Mouse (Mus musculus) gastrocnemius, adult 2 months (tissue): Measurements from ENCODE around the gene Proser1. TPM values are rescaled to one million over a fixed set of nuclear protein-coding genes. Genes with fewer than 3 reads are reported as not detected.
A peak's percentile ranks its signal among the peaks of the same experiment; 100 is the strongest.

Source experiments
- DNase-seq: peaks from one replicate; pipeline ENCODE4 v3.0.0; 2022
- H3K27ac ChIP-seq: fragments of 200-600 bp; 2 replicates; pipeline ENCODE4 v1.8.1; 2022; ENCODE audit warnings: mild to moderate bottlenecking
- H3K4me3 ChIP-seq: fragments of 200-600 bp; 2 replicates; pipeline ENCODE4 v1.8.1; 2022; ENCODE audit warnings: mild to moderate bottlenecking, moderate library complexity
- CTCF ChIP-seq: fragments of 200-600 bp; IDR thresholded peaks from 2 replicates; pipeline ENCODE4 v1.8.1; 2022; ENCODE audit warnings: antibody characterized with exemption, mild to moderate bottlenecking, moderate library complexity
- intact Hi-C: fragments of 180-260 bp; cut with DNase I; formaldehyde crosslinking; loops from one replicate; pipeline ENCODE4 v1.15.1; 2025
- total RNA-seq, 2 experiments: library from RNA; stranded (reverse); gene quantifications; 2 replicates each; pipeline ENCODE4 v1.2.3; 2021

The Proser1 gene
- total RNA-seq, 2 experiments from 2014 or later = 7.0 to 7.4 TPM

DNA sequence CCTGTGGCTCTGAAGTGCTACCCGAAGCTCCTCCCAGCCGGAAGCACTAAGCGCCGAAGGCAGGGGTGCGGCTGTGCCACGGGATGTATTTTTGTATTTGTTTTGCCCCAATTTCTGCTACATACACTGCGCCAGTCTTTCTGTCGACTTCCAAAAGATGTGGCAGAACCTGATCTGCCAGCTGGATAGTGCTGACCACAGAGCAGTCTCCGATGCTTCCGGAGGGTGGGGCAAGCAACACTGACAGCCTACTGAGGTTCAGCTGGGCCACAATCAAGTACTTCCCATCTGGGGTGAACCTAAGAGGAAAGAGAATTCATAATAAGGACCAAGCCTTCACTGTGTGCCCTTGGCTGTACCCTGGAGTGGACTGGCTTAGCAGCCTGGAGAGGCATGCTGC is 11.1 kb upstream of the Proser1 start:
- intact Hi-C loops = no loop called here
- no peak for DNase-seq
- TF ChIP-seq CTCF = no peak
- no peak overlapping the region for H3K4me3 ChIP-seq
- H3K27ac ChIP-seq = no peak overlapping the region

DNA sequence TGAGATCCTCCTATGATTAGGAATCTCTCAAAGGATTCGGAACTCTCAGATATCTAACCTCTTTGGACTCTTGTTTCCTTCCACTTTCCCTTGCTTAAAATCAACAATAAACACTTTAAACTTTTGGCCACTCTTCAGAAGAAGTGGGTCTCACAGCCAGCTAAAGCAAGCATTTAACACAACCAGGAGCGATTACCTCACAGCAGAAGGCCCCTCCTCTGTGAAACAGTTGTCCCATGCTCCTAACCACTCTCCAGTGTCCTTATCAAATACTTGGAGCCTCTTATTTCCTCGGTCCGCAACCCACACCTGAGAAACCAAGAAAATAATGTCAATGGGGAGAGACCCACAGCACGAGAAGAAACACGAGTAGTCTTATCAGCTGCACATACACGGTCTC is 10.1 kb upstream of the Proser1 start:
- intact Hi-C loops = no loop called here
- TF ChIP-seq CTCF = no peak
- no peak overlapping the region for H3K27ac ChIP-seq
- no peak overlapping the region for H3K4me3 ChIP-seq
- no peak for DNase-seq

DNA sequence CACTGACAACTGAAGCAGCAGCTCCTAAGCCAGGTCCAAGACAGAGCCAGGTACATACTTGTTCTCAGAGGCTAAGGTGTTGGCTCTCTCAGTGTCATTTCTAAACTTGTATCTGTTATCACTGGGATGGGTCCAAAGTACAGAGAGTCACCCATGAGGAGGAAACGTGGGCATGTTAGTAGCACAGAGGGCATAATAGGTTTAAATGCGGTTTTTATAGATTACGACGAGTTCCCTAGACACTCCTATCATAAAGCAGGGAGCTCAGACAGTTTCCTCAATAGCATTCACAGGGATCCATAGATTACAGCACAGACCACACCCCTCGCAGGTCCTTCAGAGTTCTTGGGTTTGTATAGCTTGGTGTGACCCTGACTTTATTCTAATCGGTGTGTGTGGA is 9.5 kb upstream of the Proser1 start:
- Histone ChIP-seq H3K27ac (no peak overlapping the region), H3K4me3 (no peak overlapping the region)
- TF ChIP-seq CTCF = no peak
- DNase-seq = no peak
- intact Hi-C loops = no loop called here

DNA sequence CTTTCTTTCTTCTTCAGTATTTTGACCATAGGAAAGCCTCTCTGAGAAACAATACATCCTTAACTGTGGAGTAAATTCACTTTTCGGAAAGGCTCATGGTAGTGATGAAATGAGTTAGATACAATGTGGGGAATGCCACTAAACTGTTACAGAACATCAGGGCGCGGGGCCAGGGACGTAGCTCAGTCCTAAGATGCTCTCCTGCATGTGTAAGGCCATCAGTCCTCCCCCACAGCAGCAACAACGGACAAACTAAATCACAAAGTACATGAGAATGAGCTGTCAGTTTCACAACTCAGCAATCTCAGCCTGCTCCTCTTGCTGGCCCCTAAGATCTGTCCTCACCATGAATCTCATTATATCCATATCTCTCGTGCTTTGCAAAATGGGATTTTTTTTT is 8.9 kb upstream of the Proser1 start:
- TF ChIP-seq CTCF = no peak
- intact Hi-C loops = no loop called here

DNA sequence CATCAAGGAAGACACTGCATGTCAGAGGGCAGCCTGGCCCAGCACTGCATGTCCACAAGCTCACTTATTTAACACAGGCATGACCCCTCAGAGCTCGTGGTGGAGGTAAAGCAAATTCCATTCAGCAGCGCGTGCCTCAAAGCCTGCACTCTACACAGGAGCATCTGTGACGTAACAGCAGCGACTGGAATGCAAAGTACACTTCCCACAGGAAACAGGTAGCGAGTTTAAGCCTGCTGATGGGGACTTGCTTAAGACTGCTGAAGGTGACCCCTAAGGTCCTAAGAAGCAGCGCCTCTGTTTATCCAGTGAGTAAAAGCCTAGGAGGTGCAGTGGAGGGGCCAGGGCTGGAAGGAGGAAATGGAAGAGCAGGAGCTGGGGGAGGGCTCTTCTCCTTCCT is 8.5 kb upstream of the Proser1 start:
- DNase-seq = no peak
- TF ChIP-seq CTCF = no peak
- Histone ChIP-seq H3K27ac (no peak overlapping the region), H3K4me3 (no peak overlapping the region)
- intact Hi-C loops = no loop called here

More for the DNA sequence above, 8.9 kb upstream of the Proser1 start:
- H3K27ac ChIP-seq = no peak overlapping the region
- H3K4me3 ChIP-seq = no peak overlapping the region
- no peak for DNase-seq

DNA sequence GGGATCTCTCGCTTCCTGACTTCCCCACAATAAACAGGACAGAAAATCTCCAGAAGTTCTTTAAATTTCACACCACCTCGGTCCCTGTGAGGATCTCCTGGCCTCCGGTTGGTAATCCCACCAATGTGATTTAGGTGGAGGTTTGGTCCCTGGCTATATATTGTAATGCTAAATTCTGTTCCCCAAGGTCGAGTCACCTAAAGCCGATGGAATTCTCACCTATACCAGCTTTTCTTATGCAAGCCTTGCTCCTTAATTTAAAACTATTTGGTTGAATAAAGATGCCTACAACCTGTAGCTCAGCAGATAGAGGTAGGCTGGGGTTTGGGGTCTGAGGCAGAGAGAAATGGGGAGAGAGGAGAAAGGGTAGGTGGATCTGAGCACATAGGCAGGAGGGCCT is 5.7 kb upstream of the Proser1 start:
- no peak overlapping the region for H3K4me3 ChIP-seq
- H3K27ac ChIP-seq = no peak overlapping the region
- no peak for TF ChIP-seq CTCF
- intact Hi-C loops = no loop called here
- no peak for DNase-seq

DNA sequence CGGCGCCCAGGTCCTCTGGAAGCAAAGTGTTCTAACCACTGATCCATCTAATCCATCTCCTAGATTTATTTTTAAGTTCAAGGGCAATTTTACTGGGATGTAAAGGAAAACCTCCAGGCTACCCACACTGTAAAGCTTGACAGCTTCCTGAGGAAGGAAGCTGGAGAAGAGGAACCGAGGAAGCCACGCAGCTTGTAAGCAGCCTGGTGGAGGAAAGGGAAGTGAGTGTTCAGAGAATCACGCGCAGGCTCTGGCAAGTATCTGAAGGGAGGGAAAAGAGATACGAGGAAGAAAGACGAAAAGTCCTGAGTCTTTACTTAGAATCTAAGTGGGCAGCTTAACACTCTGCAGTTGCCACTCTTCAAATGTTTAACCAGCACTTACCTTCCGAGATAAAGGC is 3.4 kb upstream of the Proser1 start:
- intact Hi-C loops = loop anchor here (5.0 kb wide), 1 partner anchor 443 kb away; the partner anchor contains the start of gene Cog6
- no peak for TF ChIP-seq CTCF
- H3K27ac ChIP-seq = no peak overlapping the region
- no peak overlapping the region for H3K4me3 ChIP-seq
- DNase-seq = no peak

DNA sequence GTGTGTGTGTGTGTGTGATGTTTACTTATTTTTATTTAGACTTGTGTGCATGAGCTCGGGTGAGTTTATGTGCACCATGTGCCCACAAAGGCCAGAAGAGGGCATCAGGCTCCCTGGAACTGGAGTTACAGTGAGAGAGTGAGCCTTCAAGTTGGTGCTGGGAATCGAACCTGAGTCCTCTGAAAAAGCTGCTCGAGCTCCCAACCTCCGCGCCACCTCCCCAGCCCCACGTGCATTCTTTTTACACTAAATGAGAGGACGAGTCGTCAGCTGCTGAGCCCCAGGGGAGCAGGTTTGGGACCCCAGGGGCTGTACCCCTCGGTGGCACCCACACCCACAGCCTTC is 793 bp upstream of the Proser1 start:
- TF ChIP-seq CTCF = no peak
- intact Hi-C loops = loop anchor here (1.0 to 5.0 kb wide), 2 partner anchors 400 to 445 kb away; partner anchors contain the start of gene Cog6
- Histone ChIP-seq H3K4me3 (peak overlapping the region; percentile 100), H3K27ac (peak overlapping the region; percentile 98)
- DNase-seq = no peak

DNA sequence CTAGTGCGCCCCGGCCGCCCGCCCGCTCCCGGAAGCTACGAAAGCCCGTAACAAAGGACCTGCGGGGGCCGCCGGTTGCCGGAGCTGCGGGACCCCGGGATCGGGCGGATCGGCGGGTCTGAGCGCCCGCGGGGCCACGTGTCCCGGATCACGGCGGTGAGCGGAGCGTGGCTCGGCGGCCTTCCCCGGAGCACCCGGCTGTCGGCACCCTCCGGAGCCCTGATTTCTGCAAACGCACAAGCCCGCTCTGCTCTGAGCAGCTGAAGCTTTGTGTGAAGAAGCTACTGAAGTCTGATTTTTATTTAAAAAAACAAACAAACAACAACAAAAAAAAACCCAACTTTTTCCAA is 274 bp downstream of the Proser1 start:
- no peak for DNase-seq
- H3K4me3 ChIP-seq = peak overlapping the region; percentile 100
- intact Hi-C loops = loop anchor here (1.0 to 5.0 kb wide), 2 partner anchors 399 to 446 kb away; partner anchors contain the start of gene Cog6
- no peak for TF ChIP-seq CTCF
- H3K27ac ChIP-seq = peak overlapping the region; percentile 98

DNA sequence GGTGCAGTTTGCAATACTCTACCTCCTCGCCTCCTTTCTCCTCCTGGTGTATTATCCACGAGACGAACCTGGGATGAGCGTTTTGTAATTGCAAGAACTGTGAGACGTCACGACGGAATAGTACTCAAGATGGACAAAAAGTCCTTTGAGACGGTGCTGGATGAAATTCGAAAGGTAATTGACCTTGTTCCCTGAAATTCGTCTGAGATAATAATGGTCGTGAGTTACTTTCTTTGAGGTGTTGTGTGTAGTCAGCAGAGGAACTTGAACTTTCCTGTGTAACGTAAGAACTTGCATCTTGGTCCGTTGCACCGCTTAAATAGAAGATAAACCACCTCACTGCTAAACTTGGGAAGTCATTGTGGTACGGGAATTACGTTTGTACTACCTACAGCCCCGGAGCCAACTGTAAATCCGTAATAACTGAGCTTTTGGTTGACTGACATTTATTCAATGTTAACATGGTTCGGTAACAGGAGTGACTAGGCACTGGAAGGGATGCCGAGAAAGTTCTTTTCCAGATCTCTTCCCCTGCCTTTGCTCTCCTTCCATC is 756 bp downstream of the Proser1 start:
- intact Hi-C loops = loop anchor here (5.0 kb wide), 1 partner anchor 447 kb away; the partner anchor contains the start of gene Cog6
- Histone ChIP-seq H3K4me3 (peak overlapping the region; percentile 100), H3K27ac (peak overlapping the region; percentile 98)
- no peak for DNase-seq
- TF ChIP-seq CTCF = no peak

DNA sequence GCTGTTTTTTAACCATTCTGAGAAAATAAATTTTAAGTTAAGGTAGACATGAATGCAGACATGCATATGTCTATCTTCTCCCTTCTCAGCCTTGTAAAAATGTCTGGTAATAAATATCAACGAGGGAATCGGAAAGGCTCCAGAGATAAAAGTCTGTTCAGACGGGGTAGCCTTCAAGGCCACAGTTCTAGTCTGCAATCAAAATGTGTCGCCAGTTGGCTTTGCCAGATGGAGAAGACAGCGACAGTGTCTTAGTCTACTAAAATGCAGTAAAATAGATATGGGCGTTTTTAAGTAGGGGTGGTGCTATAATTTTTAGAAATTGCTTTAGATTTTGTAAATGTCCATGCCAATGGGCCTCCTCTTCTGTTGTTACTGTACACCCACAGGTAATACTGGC is 1.9 kb downstream of the Proser1 start:
- Histone ChIP-seq H3K4me3 (peak overlapping the region; percentile 100), H3K27ac (peak overlapping the region; percentile 98; the same call in 1 of the 2 replicates)
- TF ChIP-seq CTCF = no peak
- DNase-seq = no peak
- intact Hi-C loops = no loop called here

DNA sequence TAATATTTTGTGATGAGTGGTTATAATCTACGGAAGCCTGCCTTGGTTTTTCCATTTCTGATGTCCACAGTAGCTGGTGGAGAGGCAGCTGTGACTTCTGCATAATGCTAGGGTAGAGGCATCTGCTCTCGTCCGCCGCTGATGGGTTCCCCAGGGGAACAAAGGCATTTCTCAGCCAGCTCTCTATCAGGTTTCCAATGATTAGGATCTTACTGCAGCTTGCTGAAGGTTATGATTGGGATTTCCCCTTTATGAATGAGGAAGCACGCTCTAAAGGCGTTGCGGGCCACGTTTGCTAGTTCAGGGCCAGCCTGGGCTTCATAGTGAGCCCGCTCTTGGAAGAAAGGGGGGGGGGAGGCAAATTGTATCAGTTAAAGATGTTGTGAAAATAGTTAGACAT is 3.0 kb downstream of the Proser1 start:
- no peak for DNase-seq
- TF ChIP-seq CTCF = no peak
- 0 out of 2 replicates have a peak overlapping the region, but pooled peaks have one; percentile 16 for H3K27ac ChIP-seq
- intact Hi-C loops = no loop called here
- no peak overlapping the region for H3K4me3 ChIP-seq

DNA sequence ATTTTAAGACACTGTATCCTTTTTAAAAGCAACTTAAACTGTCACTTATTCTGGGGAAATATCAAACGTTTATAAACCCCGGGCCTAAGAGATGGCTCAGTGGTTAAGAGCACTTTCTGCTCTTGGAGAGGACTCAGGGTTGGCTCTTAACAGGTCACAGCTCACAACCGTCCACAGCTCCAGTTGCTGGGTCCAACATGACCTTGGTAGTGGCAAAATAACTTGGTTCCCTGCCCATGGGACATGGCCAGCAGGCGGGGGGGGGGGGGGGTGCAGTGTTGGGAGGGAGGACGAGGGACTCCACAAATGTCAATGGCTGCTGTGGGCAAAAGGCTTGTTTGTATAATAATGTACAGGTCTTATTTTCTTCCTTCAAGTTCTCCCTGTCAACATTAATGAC is 3.9 kb downstream of the Proser1 start:
- intact Hi-C loops = no loop called here
- H3K27ac ChIP-seq = peak overlapping the region; percentile 79
- DNase-seq = peak; percentile 52
- peak overlapping the region; percentile 30; the same call in 1 of the 2 replicates for H3K4me3 ChIP-seq
- TF ChIP-seq CTCF = no peak

DNA sequence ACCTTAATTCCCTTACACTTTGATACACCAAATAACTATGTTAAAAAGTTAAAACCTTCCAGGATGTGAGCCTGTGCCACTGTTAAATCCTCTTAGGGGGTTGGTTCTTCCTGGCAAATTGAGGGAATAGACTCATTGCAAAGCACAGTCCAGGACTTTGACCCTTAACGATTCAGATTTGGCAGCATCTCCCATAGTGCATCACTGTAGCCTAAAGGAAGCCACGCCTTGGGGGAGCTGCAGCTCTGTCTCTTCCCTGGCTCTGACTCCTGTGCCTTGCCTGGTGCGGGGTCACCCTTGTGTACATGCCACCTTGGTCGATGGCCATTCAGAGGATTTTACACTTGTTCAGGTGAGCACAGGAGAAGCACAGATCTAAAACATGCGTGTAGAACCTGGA is 6.2 kb downstream of the Proser1 start:
- intact Hi-C loops = no loop called here
- Histone ChIP-seq H3K4me3 (no peak overlapping the region), H3K27ac (no peak overlapping the region)
- no peak for DNase-seq
- TF ChIP-seq CTCF = no peak
